Mouse (Mus musculus): ENCODE results near the gene Zfp334. TPM values are rescaled to one million over a fixed set of nuclear protein-coding genes. Genes with fewer than 3 reads are reported as not detected.

Gene Zfp334
- 2.5 and 2.8 TPM in 2 replicates for polyA plus RNA-seq (2015; fragmentation: Nextera tagmentation; extraction: Ambion mirVana)

DNA sequence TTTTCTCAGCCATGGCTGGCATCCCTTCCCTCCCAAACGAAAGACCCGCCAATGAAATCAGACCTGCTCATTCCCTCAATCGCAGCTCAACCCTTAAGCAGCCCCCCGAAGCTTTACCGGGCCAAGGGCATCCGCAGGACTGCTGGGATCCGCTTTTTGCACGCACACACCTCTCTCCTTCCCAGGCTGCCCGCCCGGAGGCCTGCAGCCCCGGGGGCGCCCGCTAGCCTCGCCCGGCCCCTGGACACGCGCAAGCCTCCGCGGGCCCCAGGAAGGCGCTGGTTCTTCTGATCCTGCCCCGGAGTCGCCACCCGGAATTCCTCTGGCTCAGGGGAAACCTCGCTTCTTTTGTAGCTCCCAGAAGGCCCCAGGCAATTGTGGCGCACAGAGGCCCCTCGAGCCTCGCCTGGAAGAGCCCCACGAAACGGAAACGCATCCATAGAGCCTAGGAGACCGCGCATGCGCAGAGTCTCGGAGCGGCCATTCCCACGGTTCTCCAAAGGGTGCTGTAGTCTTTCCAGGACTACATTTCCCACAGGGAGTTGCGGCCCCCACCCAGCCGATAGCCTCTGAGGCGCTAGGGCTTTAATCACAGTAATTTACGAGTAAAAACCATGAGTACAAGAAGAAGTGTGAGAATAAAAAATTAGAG is at the start of gene Zfp334:
Zfp334 (minus strand) TSS at position 416 of the 652 bp plus-strand sequence.

GRCm38 (mm10) chr2:165368496-165368895 is 19.6 kb downstream of the Zfp334 start, which contains the start of gene Zfp663:
Zfp663 (minus strand) TSS chr2:165368729.

GRCm38 (mm10) chr2:165326304-165327190 is 61.5 kb downstream of the Zfp334 start, which contains the start of gene Elmo2:
Elmo2 (minus strand) TSS chr2:165326479.

Other genes starting within 250 kb of the Zfp334 start
- 0.81 and 2.6 TPM in 2 replicates for gene Cdh22, start 153.4 kb downstream of the Zfp334 start, polyA plus RNA-seq (2015; fragmentation: Nextera tagmentation; extraction: Ambion mirVana)
- 39.6 and 61.9 TPM in 2 replicates for gene Slc35c2, start 100.4 kb downstream of the Zfp334 start, polyA plus RNA-seq (2015; fragmentation: Nextera tagmentation; extraction: Ambion mirVana)
- gene Elmo2, start 61.8 kb downstream of the Zfp334 start, polyA plus RNA-seq (2015; fragmentation: Nextera tagmentation; extraction: Ambion mirVana), result 34.6 and 35.7 TPM in 2 replicates
- gene Zfp663, start 19.5 kb downstream of the Zfp334 start, polyA plus RNA-seq (2015; fragmentation: Nextera tagmentation; extraction: Ambion mirVana), result 0.14 and 0.71 TPM in 2 replicates
- gene Ocstamp, start 12.1 kb upstream of the Zfp334 start, polyA plus RNA-seq (2015; fragmentation: Nextera tagmentation; extraction: Ambion mirVana), result 0.28 and 0.44 TPM in 2 replicates
- gene Slc13a3, start 85.0 kb upstream of the Zfp334 start, polyA plus RNA-seq (2015; fragmentation: Nextera tagmentation; extraction: Ambion mirVana), result 1.3 and 2.1 TPM in 2 replicates
- gene Trp53rka, start 105.1 kb upstream of the Zfp334 start, polyA plus RNA-seq (2015; fragmentation: Nextera tagmentation; extraction: Ambion mirVana), result 19.8 and 20.4 TPM in 2 replicates
- 2.5 and 3.0 TPM in 2 replicates for gene Slc2a10, start 115.5 kb upstream of the Zfp334 start, polyA plus RNA-seq (2015; fragmentation: Nextera tagmentation; extraction: Ambion mirVana)
- gene Eya2, start 206.8 kb upstream of the Zfp334 start, polyA plus RNA-seq (2015; fragmentation: Nextera tagmentation; extraction: Ambion mirVana), result 5.0 and 7.5 TPM in 2 replicates

Data from adrenal gland, postnatal 0 days (tissue).